Mouse (Mus musculus) lung, adult 2 months (tissue): ENCODE measurements around the gene Pnliprp1. TPM values are rescaled to one million over a fixed set of nuclear protein-coding genes. Genes with fewer than 3 reads are reported as not detected.

Source experiments
- DNase-seq: peaks from one replicate; pipeline ENCODE4 v3.0.0; 2022
- H3K4me1 ChIP-seq: fragments of 200-500 bp; 2 replicates; pipeline ENCODE4 v1.6.1; 2011; ENCODE audit warnings: low read length; ENCODE audit not compliant: control insufficient read depth, insufficient read depth
- H3K4me3 ChIP-seq: fragments of 200-500 bp; replicated peaks from 2 replicates; pipeline ENCODE3; 2011; ENCODE audit warnings: low read depth, mild to moderate bottlenecking, control low read depth, low read length; ENCODE audit errors: extremely low read depth
- CTCF ChIP-seq: fragments of 200-500 bp; IDR thresholded peaks from 2 replicates; pipeline ENCODE4 v1.5.1; 2011; ENCODE audit warnings: mild to moderate bottlenecking, low read length, control low read depth; ENCODE audit not compliant: insufficient read depth
- POLR2A ChIP-seq: fragments of 200-500 bp; IDR thresholded peaks from 2 replicates; pipeline ENCODE4 v1.6.1; 2011; ENCODE audit warnings: low read depth, mild to moderate bottlenecking, control low read depth, low read length, borderline replicate concordance; ENCODE audit errors: extremely low read depth
- WGBS: fragments of 180-500 bp; shearing (Covaris S2); methylation state at CpG from one replicate; pipeline ENCODE4 v1.1.7; 2018; 5-methylcytosine and 5-hydroxymethylcytosine counted together
- polyA plus RNA-seq: library from polyadenylated mRNA; depleted of rRNA; stranded (reverse); fragments of >200 nt; gene quantifications from 2 replicates; pipeline ENCODE4 v1.2.3, GENCODE M21; 2012; rRNA removed

Gene Pnliprp1
- 0.28 and 1.2 TPM in 2 replicates for polyA plus RNA-seq

DNA sequence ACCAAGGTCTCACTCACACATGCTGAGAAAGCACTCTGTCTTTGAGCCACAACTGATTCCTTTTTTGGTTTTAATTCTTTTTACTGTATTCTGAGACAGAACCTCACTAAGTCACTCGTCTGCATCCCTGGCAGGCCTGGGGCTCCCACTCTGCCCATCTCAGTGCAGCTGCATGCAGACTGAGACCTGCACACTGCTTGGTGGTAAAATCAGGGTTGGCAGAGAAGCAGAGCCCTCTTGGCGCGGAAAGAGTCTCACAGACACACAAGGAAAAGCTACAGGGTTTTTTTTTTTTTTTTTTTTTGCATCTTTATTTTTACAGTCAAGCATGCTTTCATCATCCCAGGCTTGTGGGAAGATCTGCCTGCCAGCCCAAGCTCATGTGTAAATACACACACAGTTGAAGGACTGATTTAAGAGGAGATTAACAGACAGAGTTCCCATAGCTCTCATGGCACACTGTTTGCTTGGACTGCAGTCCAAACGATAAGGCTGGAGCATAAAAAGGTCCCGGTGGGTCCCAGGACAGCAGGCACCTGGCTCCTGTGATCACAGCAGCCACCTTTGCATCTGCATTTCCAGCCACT, at the start of gene Pnliprp1:
Pnliprp1 (plus strand) TSS at position 443 of the 587 bp plus-strand sequence.
- TF ChIP-seq CTCF (no peak), POLR2A (no peak)
- WGBS: 28% methylated on average over 5 of the region's 5 CpGs
- DNase-seq: no peak
- Histone ChIP-seq H3K4me1 (no peaks in the 10 kb centered on the region), H3K4me3 (no peak within 1 kb of the TSS)

DNA sequence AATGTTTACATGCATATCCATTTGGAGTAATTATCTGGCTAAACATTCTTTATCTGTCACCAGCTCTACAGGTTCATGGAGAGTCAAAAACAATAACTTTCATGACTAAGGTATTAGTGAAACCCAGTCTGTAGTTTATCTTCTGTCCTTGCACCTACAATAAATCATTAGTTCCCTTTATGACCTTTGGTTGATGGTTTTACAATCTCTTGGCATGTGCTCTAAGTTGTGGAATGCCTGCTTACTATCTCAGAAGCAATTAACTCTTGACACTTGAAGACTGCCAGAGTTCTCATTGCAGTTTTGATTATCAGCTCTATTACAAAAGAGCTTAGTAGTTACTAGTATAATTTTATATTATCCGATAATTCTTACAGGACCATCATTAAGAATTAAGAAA, 39.8 kb upstream of the Pnliprp1 start:
- Histone ChIP-seq H3K4me3 (no peak overlapping the region), H3K4me1 (no peaks in the 10 kb centered on the region)
- no peak for DNase-seq
- TF ChIP-seq POLR2A: no peak
- no peak for TF ChIP-seq CTCF
- WGBS: 73% methylated on average over 1 of the region's 1 CpGs

DNA sequence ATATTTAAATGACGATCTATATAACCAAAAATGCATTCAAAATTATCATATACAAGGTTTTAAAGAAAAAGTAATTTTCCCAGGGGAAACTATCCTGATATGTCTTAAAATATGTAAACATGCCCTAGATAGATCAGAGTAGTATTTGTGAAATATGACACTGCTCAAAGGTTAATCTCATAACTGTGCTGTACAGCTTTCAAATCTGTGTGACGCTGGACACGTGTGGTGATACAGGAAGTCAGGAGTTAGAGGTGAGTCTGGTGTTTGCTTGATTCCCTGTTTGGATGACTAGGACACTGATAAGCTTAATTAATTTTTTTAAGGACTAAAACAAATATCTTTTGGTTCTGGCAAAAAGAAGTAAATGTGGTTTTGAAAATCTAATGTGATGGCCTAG, 33.4 kb upstream of the Pnliprp1 start:
- no peak for DNase-seq
- no peaks in the 10 kb centered on the region for H3K4me1 ChIP-seq
- no peak for TF ChIP-seq CTCF
- H3K4me3 ChIP-seq: no peak overlapping the region
- WGBS: 68% methylated on average over 3 of the region's 3 CpGs

DNA sequence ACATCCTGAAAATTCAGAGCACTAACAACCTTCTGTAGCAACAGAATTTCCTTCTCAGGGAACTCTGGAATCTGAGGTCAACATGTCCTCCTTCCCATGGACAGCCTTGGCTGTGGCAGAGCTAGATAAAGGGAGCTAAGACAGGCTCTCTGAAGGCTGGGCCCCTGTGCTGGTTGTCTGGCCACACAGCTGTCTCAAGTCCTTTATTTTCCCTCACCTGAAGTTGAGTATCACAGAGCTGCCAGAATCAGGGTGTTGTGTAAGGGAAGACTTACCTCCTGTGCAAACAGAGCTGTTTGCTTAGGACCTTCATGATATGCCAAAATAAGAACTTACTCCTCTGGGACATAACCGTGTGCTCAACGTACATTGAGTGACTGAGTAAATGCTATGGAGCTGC, 32.5 kb upstream of the Pnliprp1 start:
- no peak for DNase-seq
- TF ChIP-seq CTCF (no peak), POLR2A (no peak)
- Histone ChIP-seq H3K4me1 (no peaks in the 10 kb centered on the region), H3K4me3 (no peak overlapping the region)
- WGBS: 56% methylated on average over 2 of the region's 2 CpGs

DNA sequence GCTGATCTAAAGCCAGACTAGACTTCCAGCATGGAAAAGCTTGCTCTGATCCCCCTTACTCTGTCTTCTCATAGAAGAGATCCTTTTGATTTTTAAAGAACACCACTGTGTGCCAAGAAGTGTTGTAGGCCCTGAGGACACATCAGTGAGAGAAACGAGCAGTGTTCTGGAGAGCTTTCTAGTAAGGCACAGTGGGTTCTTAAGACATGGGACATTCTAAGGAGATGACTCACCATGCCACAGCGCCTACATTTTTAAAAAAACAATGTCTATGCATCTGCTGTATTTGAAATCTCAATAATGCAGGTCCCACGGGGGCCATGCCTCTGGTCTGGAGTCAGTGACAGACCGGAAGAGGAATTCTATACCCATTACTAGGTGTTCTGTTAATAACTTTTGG, 24.1 kb upstream of the Pnliprp1 start:
- 60% methylated on average over 4 of the region's 4 CpGs for WGBS
- Histone ChIP-seq H3K4me3 (no peak overlapping the region), H3K4me1 (no peaks in the 10 kb centered on the region)
- DNase-seq: no peak
- TF ChIP-seq CTCF (no peak), POLR2A (no peak)

DNA sequence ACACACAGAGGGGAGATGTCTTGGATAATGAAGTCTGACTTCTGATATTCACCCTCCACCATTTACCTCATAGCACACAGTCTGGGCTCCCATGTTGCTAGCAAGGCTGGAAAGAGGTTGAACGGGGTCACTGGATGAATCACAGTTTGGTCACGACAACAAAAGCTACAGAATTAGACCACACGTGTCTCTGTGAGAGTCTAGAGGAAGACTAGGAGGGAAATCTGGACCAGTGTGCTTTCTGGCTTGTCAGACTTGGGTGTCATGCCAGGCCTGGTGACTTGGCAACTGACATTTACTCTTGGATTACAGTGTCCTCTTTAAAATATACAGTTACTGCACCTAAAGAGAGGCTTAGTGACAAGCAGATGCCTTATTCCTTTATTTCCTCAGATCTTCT, 20.1 kb upstream of the Pnliprp1 start:
- WGBS: 66% methylated on average over 3 of the region's 3 CpGs
- Histone ChIP-seq H3K4me3 (no peak overlapping the region), H3K4me1 (no peaks in the 10 kb centered on the region)
- TF ChIP-seq POLR2A (no peak), CTCF (no peak)
- no peak for DNase-seq

DNA sequence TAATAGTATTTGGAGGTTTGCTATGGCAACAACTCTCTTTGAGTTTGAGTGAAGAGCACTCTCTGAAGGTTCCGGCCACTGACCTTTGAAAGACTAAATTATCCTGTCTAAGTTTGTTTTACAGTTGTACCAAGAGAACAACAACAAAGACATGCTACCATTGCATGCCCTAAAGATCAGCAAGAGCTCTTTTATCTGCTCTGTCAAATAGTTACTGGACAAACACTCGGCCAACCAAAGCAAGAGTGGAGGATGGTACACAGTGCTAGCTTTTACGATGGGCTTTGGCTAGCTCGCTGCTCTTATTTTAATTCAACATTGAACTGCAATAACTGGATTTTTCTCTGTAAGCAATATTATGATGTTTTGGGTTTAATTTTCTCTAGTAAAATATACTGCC, 10.8 kb upstream of the Pnliprp1 start:
- WGBS: 60% methylated on average over 4 of the region's 4 CpGs
- no peak for DNase-seq
- TF ChIP-seq POLR2A (no peak), CTCF (no peak)
- no peaks in the 10 kb centered on the region for H3K4me1 ChIP-seq
- no peak overlapping the region for H3K4me3 ChIP-seq

DNA sequence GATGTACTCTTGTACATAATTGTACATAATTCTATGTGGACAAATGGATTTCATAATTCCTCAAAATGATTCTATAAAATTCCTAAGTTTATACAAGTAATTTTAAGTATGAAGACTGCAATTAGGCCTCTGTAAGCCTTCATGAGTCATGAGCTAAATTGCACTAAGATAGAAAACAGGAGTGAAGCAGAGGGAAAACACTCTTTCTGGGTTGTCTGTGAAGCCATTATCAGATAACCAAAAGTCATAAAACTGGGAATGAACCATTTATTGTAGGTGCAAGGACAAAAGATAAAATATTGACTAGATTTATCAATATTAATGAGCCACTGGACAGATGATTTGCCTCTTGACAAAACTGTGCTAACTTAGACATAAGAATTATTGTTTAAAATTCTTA, 8.2 kb upstream of the Pnliprp1 start:
- Histone ChIP-seq H3K4me3 (no peak overlapping the region), H3K4me1 (no peaks in the 10 kb centered on the region)
- TF ChIP-seq CTCF: no peak
- TF ChIP-seq POLR2A: no peak
- no peak for DNase-seq

DNA sequence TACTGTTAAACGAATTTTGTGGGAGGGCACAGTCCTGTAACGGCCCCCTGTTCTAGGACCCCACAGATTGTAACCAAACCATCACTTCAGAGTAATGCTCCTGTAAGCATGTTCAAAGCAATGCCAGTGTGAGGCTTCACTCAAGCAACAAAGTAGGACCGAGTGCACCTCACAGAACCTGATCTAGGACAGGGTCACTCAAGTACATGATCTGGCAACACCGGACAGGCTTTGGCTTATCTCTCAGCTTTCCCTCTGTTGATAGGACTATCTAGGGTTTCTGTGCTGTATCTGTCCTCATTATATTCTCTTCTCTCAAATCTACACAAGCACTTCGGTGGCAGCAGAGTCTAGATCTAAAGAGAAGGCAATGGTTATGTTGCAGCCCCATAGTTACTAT, 2.1 kb upstream of the Pnliprp1 start:
- TF ChIP-seq CTCF (no peak), POLR2A (no peak)

DNA sequence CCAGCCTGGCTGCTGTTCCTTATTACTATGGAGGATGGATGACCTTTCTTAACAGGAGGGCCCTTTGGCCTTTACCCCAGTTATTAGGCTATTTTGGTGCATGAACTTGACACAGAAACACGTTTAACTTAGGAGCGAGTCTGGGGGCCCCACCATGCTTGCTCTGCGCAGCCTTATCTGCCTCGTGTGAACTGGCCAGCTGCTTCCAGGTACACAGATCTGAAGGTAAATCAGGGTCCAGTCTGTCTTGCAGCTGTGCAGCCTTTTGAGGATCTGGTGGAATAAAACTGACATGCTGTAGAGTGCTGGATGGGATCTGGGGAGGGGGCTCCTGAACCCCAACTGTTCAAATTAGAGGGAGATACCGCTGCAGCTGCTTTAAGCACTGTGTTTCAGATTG, 931 bp upstream of the Pnliprp1 start:
- TF ChIP-seq CTCF (no peak), POLR2A (no peak)
- H3K4me1 ChIP-seq: no peaks in the 10 kb centered on the region
- DNase-seq: no peak
- WGBS: 72% methylated on average over 5 of the region's 5 CpGs
- no peak overlapping the region for H3K4me3 ChIP-seq

More for the DNA sequence above, 2.1 kb upstream of the Pnliprp1 start:
- DNase-seq: no peak
- Histone ChIP-seq H3K4me1 (no peaks in the 10 kb centered on the region), H3K4me3 (no peak overlapping the region)
- WGBS: 79% methylated on average over 5 of the region's 5 CpGs
